Mouse (Mus musculus) thymus, postnatal 25 days (tissue): ENCODE results near the gene Ctcf.
A peak's percentile ranks its signal among the peaks of the same experiment; 100 is the strongest.
"Not testable (repeated sequence)": the region's sequence is repeated elsewhere in the genome, so short reads cannot be mapped to it uniquely, and the experiment has no call there.

Experiments used
- DNase-seq: peaks from one replicate; pipeline ENCODE4 v3.0.0; 2022

Ctcf gene

DNA sequence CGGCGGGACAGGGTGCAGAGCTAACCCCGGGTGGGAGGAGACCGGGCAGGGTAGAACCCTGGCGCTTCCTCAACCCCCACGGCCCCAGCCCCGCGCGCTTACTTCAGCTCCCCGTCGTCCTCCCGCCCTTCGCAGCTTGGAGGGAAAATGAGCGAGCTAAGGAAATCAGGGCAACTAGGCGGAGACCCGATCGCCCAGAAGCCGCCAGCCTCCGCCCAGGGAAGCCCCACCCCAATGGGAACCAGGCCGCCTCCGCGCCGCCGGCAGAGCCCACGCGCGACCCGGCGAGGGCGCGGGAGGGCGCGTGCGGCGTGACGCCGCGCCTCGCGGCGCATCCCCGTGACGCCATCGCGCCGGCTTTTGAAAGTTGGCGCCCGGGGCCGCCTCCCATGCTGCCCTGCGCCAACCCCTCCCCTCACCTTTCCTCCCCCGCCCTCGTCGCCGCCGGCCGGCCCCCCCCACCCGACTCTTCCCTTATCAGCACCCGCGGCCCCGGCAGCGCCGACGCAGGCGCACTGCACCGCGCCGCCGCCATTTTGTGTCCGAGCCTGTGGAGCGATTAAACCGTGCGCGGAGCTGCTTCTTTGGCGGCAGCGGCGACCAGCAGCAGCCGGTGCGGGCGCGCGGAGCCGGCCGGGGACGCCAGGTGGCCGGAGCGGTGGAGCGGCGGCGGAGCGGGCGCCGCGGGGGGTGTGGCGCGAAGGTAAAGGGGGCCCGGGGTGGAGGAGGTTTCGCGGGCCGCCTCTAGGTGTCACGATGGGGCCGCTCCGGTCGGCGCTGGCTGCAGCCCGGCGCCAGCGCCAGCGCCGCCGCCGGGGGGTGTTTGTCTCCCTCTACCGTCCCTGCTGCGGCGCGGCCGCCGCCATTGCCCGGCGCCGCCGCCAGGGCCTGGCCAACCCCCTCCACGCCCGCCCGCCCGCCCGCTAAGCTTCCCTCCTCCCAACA is at the start of gene Ctcf:
Ctcf (plus strand) TSS at position 551 of the 945 bp plus-strand sequence.
- DNase-seq, result peak; percentile 96

DNA sequence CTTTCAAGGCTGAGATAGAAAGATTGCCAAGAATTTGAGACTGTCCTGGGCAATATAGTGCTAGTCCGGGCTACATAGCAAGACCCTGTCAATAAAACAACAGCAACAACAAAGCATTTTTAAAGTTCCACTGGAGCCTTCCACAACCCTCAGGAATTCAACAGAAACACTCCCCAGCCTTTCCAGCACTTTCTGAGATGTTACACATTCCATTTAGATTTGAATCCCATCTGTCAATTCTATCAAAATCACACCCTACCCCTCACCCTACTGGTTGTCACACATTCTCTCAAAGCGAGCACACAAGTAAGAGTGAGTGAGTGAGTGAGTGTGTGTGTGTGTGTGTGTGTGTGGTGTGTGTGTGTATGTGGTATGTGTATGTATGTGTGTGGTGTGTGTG is 43.9 kb upstream of the Ctcf start:
- no peak for DNase-seq

DNA sequence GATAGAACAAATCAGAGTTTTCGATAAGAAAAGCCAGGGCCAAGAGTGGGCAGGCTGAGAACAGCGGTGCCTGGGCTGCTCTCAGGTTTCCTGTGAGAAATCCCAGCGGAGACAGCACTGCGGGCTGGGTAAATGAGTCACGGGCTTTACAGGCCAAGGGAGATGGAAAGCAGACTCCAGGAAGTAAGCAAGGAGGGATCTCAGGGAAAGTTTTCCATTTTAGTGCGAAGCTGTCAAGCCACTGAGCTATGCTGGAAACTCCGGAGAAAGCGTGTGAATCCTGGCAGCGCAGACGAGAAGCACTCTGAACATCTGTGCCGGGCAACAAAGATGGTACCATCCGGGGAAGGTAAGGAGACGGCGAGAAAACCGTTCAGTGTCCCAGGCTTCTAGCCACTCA is 42.5 kb upstream of the Ctcf start:
- no peak for DNase-seq

DNA sequence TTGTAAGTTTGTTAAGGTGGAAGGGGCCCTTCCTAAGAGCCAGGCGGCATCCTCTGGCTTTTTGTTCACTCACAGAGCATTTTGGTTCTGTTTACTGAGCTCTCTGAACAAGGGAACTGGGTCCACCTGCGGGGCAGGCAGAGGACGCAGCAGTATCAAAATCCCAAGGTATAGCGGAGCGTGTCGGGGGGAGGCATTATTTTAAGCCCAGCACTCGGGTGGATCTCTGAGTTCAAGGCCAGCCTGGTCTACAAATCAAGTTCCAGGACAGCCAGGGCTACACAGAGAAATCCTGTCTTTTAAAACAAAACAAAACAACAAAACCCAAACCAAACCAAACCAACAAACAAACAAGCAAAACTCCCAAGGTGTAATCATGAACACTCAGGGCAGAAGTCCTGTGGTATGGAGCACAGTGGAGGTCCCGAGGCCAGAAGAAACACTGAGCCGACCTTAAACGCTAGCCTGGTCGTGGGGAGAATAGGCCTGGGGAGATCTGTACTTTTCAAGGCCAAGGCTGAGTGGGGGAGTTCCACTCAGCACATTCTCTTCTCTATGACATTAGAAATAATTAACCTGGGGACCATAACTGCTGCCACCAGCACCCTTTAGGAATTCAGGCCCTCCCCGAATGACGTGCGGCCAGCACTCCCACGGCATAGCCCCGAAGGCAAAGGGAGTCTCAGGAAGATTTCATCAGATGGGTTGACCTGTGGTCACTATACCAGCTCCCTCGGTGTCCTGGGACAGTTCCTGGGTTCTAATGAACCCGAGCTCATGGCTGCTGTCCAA is 41.7 kb upstream of the Ctcf start:
- DNase-seq, result no peak

DNA sequence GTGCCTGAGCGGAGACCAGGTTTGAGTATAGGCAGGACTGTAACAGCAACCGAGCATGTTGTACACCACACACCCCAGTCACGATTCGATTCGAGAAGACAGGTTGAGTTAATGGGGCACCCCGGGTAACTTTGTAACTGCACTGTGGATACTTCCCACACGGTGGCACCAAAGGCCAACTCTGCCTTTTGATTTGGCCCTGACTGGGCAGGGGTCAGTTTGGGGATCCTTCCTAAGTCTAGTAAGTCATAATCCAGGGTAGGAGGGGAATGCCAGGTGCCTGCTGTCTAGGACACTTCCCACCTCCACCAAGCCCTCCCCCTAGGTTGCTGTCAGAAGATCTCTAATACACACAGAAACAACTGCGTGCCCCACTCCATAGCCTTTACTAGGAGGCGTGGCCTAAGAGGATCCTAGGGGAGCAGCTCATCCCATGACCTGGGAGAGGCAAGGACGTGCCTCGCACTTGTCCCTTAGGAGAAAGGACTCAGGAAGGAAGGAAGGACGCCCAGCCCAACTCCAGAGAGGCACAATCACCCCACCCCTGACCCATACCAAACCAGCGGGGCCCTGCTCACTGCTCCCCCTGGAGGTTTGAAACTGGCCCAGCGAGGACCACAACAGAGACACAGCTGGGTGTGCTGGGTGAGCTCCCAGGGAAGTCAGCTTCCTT is 39.9 kb upstream of the Ctcf start:
- peak; percentile 87 for DNase-seq

DNA sequence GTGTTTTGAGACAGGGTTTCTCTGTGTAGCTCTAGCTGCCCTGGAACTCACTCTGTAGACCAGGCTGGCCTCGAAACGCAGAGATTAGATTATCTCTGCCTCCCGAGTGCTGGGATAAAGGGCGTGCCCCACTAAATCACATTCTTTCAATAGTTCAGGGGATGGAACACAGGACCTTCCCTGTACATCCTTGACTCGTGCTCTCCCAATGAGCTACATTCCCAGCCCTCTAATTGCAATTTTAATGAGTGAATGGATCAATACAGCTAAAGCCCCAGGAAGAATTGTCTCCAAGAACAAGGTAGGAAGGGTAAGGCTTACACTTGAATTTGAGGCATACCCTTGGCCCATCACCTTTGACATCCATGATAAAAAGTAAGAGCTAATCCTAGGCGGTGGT is 37.6 kb upstream of the Ctcf start:
- DNase-seq, result no peak

DNA sequence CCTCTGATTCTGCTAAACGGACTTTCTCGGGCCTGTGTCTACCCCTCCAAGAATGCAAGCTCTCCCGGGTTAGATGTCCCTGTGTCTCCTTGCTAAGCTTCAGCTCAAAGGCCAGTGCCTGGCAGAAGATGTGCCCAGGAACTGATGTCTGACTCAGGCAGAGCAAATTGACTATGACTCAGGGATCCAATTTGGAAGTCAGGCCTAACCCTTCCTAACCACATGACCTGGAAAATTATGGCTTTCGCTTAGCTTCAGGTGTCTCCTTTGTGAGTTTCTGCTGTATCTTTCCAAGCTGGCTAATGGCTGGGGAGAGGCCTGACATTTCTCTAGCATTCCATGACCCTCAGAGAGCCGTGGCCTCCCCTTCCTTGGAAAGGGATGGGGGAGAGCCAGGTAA is 35.1 kb upstream of the Ctcf start:
- no peak for DNase-seq

DNA sequence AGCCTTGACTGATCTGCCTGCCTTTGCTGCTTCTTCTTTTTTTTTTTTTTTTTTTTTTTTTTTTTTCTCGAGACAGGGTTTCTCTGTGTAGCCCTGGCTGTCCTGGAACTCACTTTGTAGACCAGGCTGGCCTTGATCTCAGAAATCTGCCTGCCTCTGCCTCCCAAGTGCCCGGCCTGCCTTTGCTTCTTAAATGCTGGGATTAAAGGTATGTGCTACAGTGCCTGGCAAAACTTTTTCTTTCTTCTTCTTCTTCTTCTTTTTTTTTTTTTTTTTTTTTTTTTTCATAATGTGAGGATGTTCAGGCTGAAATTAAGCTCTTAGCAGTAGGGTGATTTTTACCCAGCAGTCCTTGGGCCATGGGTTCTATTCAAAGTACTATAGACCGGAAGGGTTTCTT is 33.8 kb upstream of the Ctcf start:
- not testable (repeated sequence) for DNase-seq

DNA sequence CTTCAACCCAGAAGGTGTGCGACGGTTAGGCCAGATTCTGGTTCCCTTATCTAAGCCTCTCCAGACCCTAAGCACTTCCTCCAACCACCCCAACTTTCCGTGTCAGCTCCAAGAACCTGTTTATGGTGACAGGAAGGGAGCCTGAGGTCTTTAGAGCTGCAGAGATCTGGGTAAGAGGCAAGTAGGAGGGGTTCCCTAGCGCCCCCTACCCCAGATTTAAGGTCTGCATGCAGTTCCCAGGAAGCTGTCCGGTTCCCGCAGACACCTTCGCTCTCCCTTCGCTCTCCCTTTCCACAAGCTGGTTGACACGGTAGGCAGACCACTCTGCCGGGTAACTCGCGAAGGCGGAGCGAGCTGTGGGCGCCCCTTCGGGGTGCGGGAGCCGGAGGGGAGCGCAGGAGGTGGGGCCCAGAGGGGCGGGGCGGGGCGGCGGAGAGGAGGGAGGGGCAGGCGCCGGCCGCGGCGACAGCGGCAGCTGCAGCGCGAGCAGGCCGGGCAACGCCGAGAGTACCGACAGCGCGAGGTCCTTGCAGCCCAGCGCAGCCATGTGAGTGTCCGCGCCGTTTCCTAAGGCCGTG is 31.5 kb upstream of the Ctcf start, which contains the start of gene Ripor1:
Ripor1 (plus strand) TSS at position 452 of the 578 bp plus-strand sequence.
- peak; percentile 89 for DNase-seq

DNA sequence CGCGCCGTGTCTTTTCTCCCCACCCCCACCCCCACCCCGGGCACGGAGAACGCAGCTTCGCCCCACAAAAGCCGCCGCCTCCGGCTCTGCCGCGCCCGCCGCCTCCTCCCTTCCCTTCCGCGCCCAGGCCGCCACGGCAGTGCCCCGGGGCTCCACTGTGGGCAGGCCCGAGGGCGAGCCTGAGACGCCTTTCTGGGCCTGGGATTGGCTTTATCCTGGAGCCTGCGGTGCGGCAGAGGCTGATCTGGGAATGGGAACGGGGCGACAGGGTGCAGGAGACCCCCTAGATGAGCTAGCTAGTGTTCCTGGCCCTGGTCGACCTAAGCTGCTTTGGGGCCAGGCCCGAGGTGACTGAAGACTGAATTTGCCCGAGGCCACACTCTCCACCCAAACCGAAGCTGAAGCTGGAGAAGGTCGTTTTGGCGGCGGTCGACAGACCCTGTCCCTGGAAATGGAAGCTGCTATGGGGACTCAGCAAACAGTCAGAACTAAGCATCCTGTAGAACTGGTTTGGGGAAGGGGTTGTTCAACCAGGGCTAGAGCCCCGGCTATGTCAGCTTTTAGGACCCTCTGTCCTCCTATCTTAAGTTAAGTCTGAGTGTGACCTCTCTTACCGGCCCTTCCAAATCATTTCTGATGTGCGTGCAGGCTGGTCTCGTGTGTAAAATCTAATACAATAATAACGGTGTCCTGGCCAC is 30.7 kb upstream of the Ctcf start:
- peak; percentile 73 for DNase-seq

DNA sequence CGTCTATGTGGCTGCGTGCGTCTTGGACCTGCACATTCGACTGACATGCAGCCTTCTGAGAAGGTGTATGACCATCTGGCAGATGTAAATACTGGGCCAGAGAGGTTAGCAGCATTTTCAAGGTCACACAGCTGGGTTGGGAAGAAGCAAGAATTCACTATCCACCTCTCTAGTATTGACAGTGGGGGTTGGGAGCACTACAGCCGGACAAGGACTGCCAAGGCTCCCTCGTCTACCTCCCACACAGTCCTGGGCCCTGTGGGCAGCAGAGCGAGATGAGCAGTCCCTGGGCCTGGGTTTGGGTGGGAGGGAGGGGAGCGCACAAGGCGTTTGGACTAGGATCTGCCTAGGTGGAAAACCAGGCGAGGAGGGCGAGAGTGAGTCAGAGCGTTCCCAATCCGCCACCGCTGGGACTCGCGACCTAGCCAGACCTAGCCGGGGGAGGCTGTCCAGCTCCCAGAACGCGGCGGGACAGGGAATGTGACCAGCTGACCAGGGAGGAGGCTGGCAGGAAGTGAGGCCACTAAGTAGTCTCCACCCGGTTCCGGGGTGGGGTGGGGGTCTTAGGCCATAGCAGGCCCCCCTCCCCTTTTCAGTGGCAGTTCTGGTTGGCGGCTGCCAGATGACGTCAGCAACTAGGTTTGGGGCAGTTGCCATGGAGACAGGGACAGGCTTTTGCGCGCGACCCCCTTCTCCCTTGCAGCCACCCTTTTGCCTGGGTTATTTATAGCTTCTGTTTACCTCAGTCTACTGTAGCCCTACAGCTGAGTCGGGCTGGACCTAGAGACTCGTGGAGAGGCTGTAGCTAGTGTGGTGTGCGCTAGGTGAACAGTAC is 30.0 kb upstream of the Ctcf start:
- peak; percentile 86 for DNase-seq

DNA sequence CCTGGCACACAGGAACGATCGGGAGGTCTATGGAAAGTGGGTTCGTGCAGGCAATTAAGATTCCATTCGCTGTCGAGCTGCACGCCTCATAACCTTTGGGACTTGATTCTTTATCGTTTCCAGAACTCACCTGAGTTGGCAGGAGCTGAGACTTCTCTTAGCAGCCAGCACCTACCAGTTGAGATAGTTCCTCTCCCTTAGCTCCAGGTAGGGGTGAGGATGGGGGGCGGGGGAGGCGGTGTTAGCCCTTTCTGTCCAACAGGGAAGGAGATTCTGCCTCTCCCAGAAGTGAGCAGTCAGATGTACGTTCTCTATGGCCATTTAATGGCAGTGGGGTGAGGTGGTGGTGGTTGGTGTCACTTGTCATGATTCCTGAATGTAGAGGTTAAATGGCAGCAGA is 29.3 kb upstream of the Ctcf start:
- DNase-seq, result no peak

DNA sequence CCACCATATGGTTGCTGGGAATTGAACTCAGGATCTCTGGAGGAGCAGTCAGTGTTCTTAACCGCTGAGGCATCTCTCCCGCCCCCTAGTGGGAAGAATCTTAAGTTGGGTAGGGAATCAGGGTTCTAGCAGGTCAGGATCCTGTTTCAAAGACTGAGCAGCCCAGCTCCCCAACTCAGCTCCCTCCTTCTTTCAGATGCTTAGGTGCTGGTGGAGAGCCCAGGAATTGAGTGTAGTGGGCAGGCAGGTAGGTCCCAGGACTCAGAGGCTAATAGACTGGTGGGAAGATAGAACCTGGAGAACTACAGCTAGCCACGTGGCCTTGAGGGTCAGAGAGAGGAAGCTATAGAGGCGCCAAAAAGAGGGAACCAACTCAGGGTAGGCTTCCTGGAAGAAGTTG is 28.7 kb upstream of the Ctcf start:
- peak; percentile 75 for DNase-seq

DNA sequence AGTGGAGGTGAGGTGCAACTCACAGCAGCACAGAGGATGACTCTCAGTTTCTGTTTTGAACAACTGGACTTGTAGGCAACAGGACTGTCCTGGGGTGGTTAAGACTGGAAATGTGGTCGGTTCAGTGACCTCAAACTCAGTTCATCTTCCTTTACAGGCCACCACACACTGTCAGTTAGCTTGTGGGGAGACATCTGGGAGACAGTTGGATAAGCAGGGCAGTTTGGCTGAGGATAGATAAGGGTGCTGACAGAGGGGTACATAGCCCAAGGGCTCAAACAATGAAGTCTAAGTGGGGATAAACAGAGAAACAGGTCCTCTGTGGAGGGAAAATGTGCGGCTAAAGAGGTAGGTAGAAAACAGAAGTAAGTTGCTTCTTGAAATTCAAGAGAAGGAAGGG is 27.0 kb upstream of the Ctcf start:
- no peak for DNase-seq

DNA sequence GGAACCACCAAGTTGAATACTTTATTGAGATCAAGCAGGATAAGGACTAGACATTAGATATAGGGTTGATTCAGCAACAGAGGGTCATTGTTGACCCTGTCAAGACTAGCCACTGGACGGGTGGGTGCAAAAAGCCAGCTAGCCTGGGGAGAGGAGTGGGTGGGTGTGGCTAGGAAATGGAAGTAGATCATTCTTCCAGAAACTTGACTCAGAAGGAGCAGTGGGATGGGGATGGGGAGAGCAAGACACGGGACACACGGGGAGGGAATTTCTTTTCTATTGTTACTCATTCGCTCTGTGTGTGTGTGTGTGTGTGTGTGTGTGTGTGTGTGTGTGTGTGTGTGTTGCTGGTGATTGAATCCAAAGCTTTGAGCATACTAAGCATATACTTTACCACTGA is 26.6 kb upstream of the Ctcf start:
- no peak for DNase-seq

DNA sequence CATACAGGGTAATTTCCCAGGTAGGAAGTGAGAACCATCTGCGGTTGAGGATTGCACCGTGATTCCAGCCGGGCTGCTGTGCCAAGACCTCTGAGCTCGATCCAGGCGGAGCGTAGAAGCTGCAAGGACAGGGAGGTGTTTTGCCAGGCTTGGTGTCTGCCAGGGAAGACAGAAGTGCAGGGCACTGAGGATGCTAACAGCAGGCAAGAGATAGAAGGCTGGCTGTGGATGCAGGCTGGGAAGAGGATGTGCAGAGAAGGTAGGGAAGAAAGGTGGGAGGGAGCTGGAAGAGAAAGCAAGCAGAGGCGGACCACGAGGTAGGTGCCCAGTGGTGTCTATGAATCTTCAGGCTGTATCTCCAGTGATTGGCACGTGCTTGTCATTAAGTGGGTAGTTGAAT is 24.5 kb upstream of the Ctcf start:
- DNase-seq, result no peak

DNA sequence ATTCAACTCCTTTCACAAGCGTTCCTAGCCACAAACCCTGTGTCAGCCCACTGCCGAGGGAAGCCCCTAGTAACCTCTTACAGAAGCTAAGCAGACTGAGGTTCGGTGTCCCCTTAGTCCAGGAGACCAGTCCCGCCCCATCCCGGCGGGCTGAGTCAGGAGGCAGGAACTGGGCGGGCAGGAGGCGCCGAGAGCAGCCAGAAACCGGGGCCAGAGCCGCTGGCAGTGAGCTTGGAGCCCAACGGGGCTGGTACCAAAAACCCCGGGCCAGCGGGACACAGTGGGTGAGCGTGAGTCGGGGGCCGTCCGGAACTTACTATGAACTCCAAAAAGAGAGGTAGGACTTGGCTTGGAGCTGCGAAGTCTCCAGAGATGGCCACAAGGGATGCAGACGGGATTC is 23.3 kb upstream of the Ctcf start:
- DNase-seq, result peak; percentile 33

DNA sequence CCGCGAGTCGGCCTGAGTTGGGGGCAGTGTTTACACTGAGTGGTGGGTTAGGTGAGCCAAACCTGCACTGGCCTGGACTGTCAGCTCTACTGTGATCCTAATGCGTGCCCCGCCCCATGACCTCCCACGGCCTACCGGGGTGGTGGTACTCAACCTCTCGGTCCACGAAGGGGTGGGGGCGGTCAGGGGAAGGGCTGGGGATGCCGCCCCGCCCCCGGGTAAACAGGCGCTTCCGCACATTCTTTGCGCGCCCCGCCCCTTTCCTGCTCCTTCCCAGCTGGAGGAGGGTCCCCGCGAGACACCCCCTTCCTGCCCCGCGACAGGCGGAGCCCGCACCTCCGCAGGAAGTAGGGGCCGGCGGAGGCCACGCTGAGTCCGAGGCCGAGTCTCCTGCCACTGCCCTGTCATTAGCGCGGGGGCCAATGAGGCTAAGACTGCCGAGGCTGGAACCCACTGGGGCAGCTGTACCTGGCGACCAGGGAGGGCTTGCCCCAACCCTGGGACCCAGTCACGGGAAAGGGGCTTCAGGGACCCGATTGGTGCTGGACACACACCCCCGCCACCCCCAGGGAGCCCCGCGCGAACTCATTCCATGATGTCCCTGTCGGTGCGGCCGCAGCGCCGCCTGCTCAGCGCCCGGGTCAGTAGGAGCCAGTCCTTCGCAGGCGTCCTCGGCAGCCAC is 22.4 kb upstream of the Ctcf start:
- peak; percentile 88 for DNase-seq

DNA sequence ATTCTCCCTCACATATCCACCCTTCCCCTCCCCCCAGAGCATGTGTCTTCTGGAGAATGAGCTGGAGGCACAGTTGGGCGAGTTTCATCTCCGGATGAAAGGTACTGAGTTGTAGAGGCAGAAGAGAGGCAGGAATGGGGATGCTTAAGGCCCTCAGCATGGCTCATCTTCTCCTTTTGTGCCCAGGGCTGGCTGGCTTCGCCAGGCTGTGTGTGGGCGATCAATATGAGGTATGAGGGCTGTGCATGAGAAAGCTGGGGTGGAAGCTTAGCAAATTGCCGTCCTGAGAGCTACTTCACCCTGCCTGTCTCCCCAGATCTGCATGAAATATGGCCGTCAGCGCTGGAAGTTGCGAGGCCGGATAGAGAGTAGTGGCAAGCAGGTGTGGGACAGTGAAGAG is 20.4 kb upstream of the Ctcf start:
- no peak for DNase-seq

DNA sequence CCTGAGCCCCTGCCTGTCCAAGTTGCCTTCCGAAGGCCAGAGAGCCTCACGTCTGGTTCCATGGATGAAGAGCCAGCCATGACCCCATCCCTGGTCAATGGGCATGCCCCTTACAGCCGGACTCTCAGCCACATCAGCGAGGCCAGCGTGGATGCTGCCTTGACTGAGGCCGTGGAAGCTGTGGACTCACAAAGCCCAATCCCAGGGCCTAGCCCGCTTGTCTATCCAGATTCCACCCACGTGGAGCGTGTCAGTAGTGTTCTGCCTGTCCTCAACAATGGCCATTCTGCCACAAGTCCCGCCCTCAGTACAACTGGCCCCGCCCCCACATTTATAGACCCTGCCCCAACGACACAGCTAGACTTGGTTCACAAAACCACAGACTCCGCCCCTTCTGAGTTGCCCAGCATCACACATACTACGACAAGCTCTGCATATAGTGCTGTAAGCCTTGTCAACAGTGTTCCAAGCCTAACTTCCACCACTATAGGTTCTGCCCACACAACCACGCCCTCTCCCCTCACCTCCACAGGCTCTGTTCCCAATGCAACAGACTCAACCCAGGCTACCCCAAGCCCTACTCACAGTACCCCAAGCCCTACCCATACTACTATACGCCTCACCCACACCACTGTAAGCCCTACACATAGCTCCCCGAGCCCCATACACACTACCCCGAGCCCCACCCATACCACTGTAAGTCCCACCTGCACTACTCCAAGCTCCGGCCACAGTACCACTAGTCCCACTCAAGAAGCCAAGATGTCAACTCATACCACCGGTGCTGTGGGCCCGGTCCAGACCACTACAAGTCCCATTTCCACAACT is 18.7 kb upstream of the Ctcf start:
- peak; percentile 34 for DNase-seq
